Mouse (Mus musculus): ENCODE measurements around the gene D630045J12Rik. TPM values are rescaled to one million over a fixed set of nuclear protein-coding genes. Genes with fewer than 3 reads are reported as not detected.

Gene D630045J12Rik
- polyA plus RNA-seq, 2 experiments, result 7.3 to 14.2 TPM

- H3K9me3 ChIP-seq (ENCODE audit: control insufficient read depth, low read length), result no peaks in the 10 kb centered on the region
- H3K27me3 ChIP-seq (ENCODE audit: control insufficient read depth, insufficient read depth, low read length), result no peaks in the 10 kb centered on the region
- peak overlapping the region; percentile 84 for H3K4me3 ChIP-seq (replicated peaks; ENCODE audit: low read length)
- peaks cover 29% of the 10 kb centered on the region for H3K4me1 ChIP-seq (ENCODE audit: control insufficient read depth, insufficient read depth, low read length)
- ATAC-seq (ENCODE audit: low FRiP score, low read depth) (no peak), DNase-seq (ENCODE audit: low spot score) (no peak)
- no peak for TF ChIP-seq POLR2A (IDR thresholded peaks at IDR 0.05; ENCODE audit: borderline replicate concordance, extremely low read depth, insufficient read depth, insufficient read length)
- H3K4me2 ChIP-seq (replicated peaks; ENCODE audit: low read depth, low read length, severe bottlenecking), result peak overlapping the region; percentile 77
- H3K36me3 ChIP-seq (ENCODE audit: control insufficient read depth, insufficient read depth, low read length), result no peaks in the 10 kb centered on the region
- peak overlapping the region; percentile 95 for H3K9ac ChIP-seq (ENCODE audit: low read depth, low read length, severe bottlenecking)
- 41% methylated on average over 10 of the region's 10 CpGs for WGBS
- no peak overlapping the region for H3K27ac ChIP-seq (replicated peaks; ENCODE audit: low read depth, low read length)
Measured at GRCm38 (mm10) chr6:38252139-38252538, 1.7 kb downstream of the D630045J12Rik start.

DNA sequence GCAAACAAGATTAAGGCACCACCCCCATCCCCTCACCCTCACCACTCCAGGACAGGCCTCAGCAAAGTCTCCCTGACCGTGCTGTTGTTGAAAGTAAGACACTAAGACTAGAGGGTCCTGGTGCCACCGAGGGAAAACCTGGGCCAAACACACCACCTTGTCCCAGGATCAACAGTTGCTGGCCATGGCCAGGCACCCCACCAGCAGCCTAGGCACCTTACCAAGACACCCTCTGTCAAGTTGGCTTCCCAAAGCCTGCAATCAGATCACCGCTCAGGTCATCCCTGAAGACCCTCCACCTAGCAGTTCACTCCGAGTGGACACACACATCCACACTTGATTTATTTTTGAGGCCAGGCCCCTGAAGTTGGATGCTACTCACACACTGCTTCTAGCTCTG is 2.3 kb downstream of the D630045J12Rik start:
- DNase-seq (ENCODE audit: low spot score) (no peak), ATAC-seq (ENCODE audit: low FRiP score, low read depth) (no peak)
- H3K4me1 ChIP-seq (ENCODE audit: control insufficient read depth, insufficient read depth, low read length), result peaks cover 30% of the 10 kb centered on the region
- H3K36me3 ChIP-seq (ENCODE audit: control insufficient read depth, insufficient read depth, low read length), result no peaks in the 10 kb centered on the region
- H3K9ac ChIP-seq (ENCODE audit: low read depth, low read length, severe bottlenecking), result peak overlapping the region; percentile 25; the same call in 1 of the 2 replicates
- H3K4me2 ChIP-seq (replicated peaks; ENCODE audit: low read depth, low read length, severe bottlenecking), result peak overlapping the region; percentile 77
- H3K27me3 ChIP-seq (ENCODE audit: control insufficient read depth, insufficient read depth, low read length), result no peaks in the 10 kb centered on the region
- no peak for TF ChIP-seq POLR2A (IDR thresholded peaks at IDR 0.05; ENCODE audit: borderline replicate concordance, extremely low read depth, insufficient read depth, insufficient read length)
- no peak overlapping the region for H3K27ac ChIP-seq (replicated peaks; ENCODE audit: low read depth, low read length)
- H3K4me3 ChIP-seq (replicated peaks; ENCODE audit: low read length), result no peak overlapping the region
- WGBS, result 45% methylated on average over 4 of the region's 4 CpGs
- no peaks in the 10 kb centered on the region for H3K9me3 ChIP-seq (ENCODE audit: control insufficient read depth, low read length)

DNA sequence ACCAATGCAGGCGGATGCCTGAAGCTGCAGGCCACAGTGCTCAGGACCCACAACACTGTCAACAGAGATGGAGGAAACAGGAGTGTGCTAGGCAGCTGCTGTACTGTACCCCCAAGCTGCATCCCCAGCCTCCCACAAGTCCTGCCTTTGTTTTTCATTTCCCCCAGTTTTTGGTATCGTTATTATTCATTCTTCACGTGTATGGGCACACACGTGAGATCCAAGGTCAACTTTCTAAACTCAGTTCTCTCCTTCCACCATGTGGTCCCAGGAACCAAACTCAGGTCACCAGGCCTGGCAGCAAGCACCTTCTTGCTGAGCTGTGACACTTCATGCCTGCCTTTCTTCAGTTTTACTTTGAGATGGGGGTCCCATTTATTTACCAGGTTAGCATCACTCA is 6.4 kb downstream of the D630045J12Rik start:
- peaks cover 42% of the 10 kb centered on the region for H3K4me1 ChIP-seq (ENCODE audit: control insufficient read depth, insufficient read depth, low read length)
- WGBS, result 83% methylated on average over 4 of the region's 4 CpGs
- H3K4me2 ChIP-seq (replicated peaks; ENCODE audit: low read depth, low read length, severe bottlenecking), result no peak overlapping the region
- no peaks in the 10 kb centered on the region for H3K36me3 ChIP-seq (ENCODE audit: control insufficient read depth, insufficient read depth, low read length)
- H3K9ac ChIP-seq (ENCODE audit: low read depth, low read length, severe bottlenecking), result no peak overlapping the region
- H3K4me3 ChIP-seq (replicated peaks; ENCODE audit: low read length), result no peak overlapping the region
- H3K27ac ChIP-seq (replicated peaks; ENCODE audit: low read depth, low read length), result no peak overlapping the region
- TF ChIP-seq POLR2A (IDR thresholded peaks at IDR 0.05; ENCODE audit: borderline replicate concordance, extremely low read depth, insufficient read depth, insufficient read length), result no peak
- H3K9me3 ChIP-seq (ENCODE audit: control insufficient read depth, low read length), result no peaks in the 10 kb centered on the region
- DNase-seq (ENCODE audit: low spot score) (no peak), ATAC-seq (ENCODE audit: low FRiP score, low read depth) (no peak)
- H3K27me3 ChIP-seq (ENCODE audit: control insufficient read depth, insufficient read depth, low read length), result no peaks in the 10 kb centered on the region

GRCm38 (mm10) chr6:38244806-38245205 is 9.0 kb downstream of the D630045J12Rik start:
- Histone ChIP-seq H3K9ac (ENCODE audit: low read depth, low read length, severe bottlenecking) (no peak overlapping the region), H3K9me3 (ENCODE audit: control insufficient read depth, low read length) (no peaks in the 10 kb centered on the region), H3K27ac (replicated peaks; ENCODE audit: low read depth, low read length) (no peak overlapping the region), H3K4me2 (replicated peaks; ENCODE audit: low read depth, low read length, severe bottlenecking) (no peak overlapping the region), H3K36me3 (ENCODE audit: control insufficient read depth, insufficient read depth, low read length) (no peaks in the 10 kb centered on the region), H3K4me3 (replicated peaks; ENCODE audit: low read length) (no peak overlapping the region), H3K27me3 (ENCODE audit: control insufficient read depth, insufficient read depth, low read length) (no peaks in the 10 kb centered on the region), H3K4me1 (ENCODE audit: control insufficient read depth, insufficient read depth, low read length) (peaks cover 28% of the 10 kb centered on the region)
- WGBS, result 65% methylated on average over 3 of the region's 3 CpGs
- TF ChIP-seq POLR2A (IDR thresholded peaks at IDR 0.05; ENCODE audit: borderline replicate concordance, extremely low read depth, insufficient read depth, insufficient read length), result no peak
- DNase-seq (ENCODE audit: low spot score), result no peak
- no peak for ATAC-seq (ENCODE audit: low FRiP score, low read depth)

- no peak overlapping the region for H3K27ac ChIP-seq (replicated peaks; ENCODE audit: low read depth, low read length)
Measured at GRCm38 (mm10) chr6:38244167-38244566, 9.6 kb downstream of the D630045J12Rik start.

DNA sequence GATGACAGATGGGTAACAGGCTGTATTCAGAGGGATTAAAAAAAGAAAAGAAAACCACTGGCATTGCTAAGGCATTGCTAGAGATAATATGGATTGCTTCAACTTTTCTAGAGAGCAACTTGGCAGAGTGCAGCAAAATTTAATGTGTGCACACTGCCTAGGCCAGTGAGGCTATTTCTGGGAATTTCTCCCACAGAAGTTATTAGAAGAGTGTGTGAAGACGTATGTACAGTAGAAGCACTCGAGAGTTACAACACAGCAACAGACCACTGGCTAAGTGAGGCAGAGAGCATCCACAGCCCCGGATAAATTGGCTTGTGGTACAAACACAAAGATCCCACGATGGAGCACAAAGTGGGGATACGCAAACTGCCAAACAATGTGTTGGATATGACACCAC is 11.0 kb downstream of the D630045J12Rik start:
- H3K27ac ChIP-seq (replicated peaks; ENCODE audit: low read depth, low read length), result no peak overlapping the region
- no peak overlapping the region for H3K4me2 ChIP-seq (replicated peaks; ENCODE audit: low read depth, low read length, severe bottlenecking)
- H3K4me1 ChIP-seq (ENCODE audit: control insufficient read depth, insufficient read depth, low read length), result peaks cover 25% of the 10 kb centered on the region
- TF ChIP-seq POLR2A (IDR thresholded peaks at IDR 0.05; ENCODE audit: borderline replicate concordance, extremely low read depth, insufficient read depth, insufficient read length), result no peak
- no peaks in the 10 kb centered on the region for H3K27me3 ChIP-seq (ENCODE audit: control insufficient read depth, insufficient read depth, low read length)
- WGBS, result 80% methylated on average over 5 of the region's 5 CpGs
- H3K4me3 ChIP-seq (replicated peaks; ENCODE audit: low read length), result no peak overlapping the region
- no peaks in the 10 kb centered on the region for H3K36me3 ChIP-seq (ENCODE audit: control insufficient read depth, insufficient read depth, low read length)
- ATAC-seq (ENCODE audit: low FRiP score, low read depth) (no peak), DNase-seq (ENCODE audit: low spot score) (no peak)
- no peak overlapping the region for H3K9ac ChIP-seq (ENCODE audit: low read depth, low read length, severe bottlenecking)
- no peaks in the 10 kb centered on the region for H3K9me3 ChIP-seq (ENCODE audit: control insufficient read depth, low read length)

More at GRCm38 (mm10) chr6:38244167-38244566, 9.6 kb downstream of the D630045J12Rik start:
- no peak overlapping the region for H3K9ac ChIP-seq (ENCODE audit: low read depth, low read length, severe bottlenecking)
- no peaks in the 10 kb centered on the region for H3K9me3 ChIP-seq (ENCODE audit: control insufficient read depth, low read length)
- TF ChIP-seq POLR2A (IDR thresholded peaks at IDR 0.05; ENCODE audit: borderline replicate concordance, extremely low read depth, insufficient read depth, insufficient read length), result no peak
- WGBS, result 43% methylated on average over 3 of the region's 3 CpGs
- H3K27me3 ChIP-seq (ENCODE audit: control insufficient read depth, insufficient read depth, low read length), result no peaks in the 10 kb centered on the region
- H3K36me3 ChIP-seq (ENCODE audit: control insufficient read depth, insufficient read depth, low read length), result no peaks in the 10 kb centered on the region
- no peak overlapping the region for H3K4me3 ChIP-seq (replicated peaks; ENCODE audit: low read length)
- H3K4me2 ChIP-seq (replicated peaks; ENCODE audit: low read depth, low read length, severe bottlenecking), result no peak overlapping the region
- peaks cover 28% of the 10 kb centered on the region for H3K4me1 ChIP-seq (ENCODE audit: control insufficient read depth, insufficient read depth, low read length)
- no peak for ATAC-seq (ENCODE audit: low FRiP score, low read depth)
- no peak for DNase-seq (ENCODE audit: low spot score)
